Mouse (Mus musculus) adrenal gland (tissue): ENCODE data around the gene Crebzf.

ENCODE experiments used
- intact Hi-C: fragments of 180-260 bp; cut with DNase I; formaldehyde crosslinking; loops from one replicate; pipeline ENCODE4 v1.15.1; 2025
- long read RNA-seq, 2 experiments: library from polyadenylated mRNA; unstranded; transcript quantifications; one replicate each; pipeline ENCODE4 v2.0.0; 2020; ENCODE audit warnings: borderline replicate concordance in 1 of 2; ENCODE audit not compliant: insufficient replicate concordance in 1 of 2

Crebzf gene
- long read RNA-seq, experiment 1, partial matches to known transcripts = 0 of 3 reads
- long read RNA-seq, experiment 1, other reads (novel, unspliced or antisense) = 2 of 3 reads
- long read RNA-seq, experiment 2, partial matches to known transcripts = 0 of 3 reads
- long read RNA-seq, experiment 2, other reads (novel, unspliced or antisense) = 0 of 3 reads

DNA sequence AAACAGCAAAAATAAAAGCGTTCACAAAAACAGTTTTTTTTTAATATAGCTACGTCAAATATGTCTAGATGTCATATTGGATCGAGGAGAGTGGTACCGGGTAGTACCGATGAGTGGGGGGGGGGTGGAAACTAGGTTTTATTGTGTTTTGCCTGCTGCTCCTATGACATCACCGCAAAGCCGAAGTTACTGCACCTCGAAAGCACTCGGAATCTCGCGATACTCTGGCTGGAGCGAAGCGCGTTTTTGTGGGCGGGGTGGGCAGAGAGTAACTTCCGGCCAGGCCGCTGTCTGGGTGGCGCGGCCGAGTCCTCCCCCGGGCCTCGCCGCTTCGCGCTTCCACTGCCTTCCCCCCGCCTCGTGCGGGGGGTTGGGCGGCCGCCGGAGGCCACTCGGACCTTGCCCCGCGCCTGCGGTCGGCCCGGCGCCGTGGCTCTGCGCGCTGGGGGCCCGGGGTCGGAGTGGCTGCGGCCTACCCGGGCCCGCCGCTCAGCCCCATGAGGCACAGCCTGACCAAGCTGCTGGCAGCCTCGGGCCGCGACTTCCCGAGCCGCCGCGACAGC, at the start of gene Crebzf:
Gene Crebzf (plus strand): TSS at position 212 of the 563 bp plus-strand sequence.
- intact Hi-C loops = no loop called here

DNA sequence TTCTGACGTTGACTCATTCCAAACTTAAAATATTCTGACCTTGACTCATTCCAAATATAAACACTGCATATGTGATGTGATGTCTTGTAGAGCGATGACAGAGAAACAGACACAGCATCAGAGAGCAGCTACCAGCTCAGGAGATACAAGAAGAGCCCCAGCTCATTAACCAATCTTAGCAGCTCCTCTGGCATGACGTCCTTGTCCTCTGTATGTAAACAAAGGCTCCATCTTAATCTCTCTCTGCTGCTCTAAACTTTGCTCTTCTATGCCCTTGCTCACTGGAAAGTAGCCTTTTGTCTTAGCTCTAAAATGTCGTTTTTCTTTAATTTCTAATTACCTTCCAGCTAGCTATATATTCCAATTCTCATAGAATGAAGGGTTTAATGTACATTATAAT, 47.5 kb upstream of the Crebzf start:
- intact Hi-C loops = no loop called here

- intact Hi-C loops = no loop called here
Measured at GRCm38 (mm10) chr7:90395928-90396327, 46.6 kb upstream of the Crebzf start.

GRCm38 (mm10) chr7:90409934-90410333, 32.6 kb upstream of the Crebzf start:
- intact Hi-C loops = loop anchor here (5.0 kb wide), 1 partner anchor 128 kb away; no protein-coding TSS in a partner anchor

GRCm38 (mm10) chr7:90426020-90427001, 16.2 kb upstream of the Crebzf start, which contains the start of gene Ccdc89:
Gene Ccdc89, plus strand, starts transcription at chr7:90426577.
- intact Hi-C loops = loop anchor here (10.0 kb wide), 1 partner anchor 432 kb away; no protein-coding TSS in a partner anchor

- intact Hi-C loops = loop anchor here (10.0 kb wide), 1 partner anchor 432 kb away; no protein-coding TSS in a partner anchor
Measured at GRCm38 (mm10) chr7:90427006-90427405, 15.5 kb upstream of the Crebzf start.

- intact Hi-C loops = no loop called here
Measured at GRCm38 (mm10) chr7:90432221-90432620, 10.3 kb upstream of the Crebzf start.

DNA sequence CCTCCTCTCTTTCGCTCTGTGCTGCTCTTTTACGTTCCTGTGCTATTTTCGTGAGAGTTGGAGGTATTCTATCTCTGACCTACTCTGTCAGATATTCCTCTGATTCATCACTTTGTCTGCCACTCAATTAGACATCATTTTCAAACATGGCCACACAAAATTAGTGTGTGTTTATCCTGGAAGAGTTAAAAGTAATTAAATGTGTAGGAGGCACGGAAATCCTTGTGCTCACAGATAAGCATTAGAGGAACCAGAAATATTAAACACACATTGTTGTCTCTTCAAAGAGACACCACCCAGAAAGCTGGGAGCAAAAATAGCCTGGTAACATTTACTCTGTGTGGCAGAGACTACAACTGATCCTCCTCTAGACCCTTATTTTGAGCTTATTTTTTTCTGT, 2.5 kb upstream of the Crebzf start:
- intact Hi-C loops = no loop called here

DNA sequence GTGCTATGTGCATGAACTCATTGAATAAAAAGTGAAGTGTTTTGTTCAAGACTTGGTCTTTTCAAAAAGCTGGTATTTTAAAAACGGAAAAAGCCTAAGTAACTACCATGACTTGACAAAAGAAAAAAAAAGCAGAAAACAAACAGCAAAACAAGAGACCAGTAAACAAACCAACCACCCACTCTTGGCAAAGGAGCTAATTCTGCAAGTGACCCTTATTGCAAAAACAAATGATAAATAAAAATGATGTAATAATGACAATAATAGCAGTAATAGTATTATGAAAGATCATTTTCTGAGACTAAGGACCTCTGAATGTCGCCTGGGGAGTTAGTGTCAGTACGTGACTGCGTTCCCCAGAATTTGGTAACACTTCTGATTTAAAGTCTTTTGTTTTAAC, 459 bp upstream of the Crebzf start:
- intact Hi-C loops = no loop called here

- intact Hi-C loops = no loop called here
Measured at GRCm38 (mm10) chr7:90443101-90444091, 867 bp downstream of the Crebzf start.

- intact Hi-C loops = no loop called here
Measured at GRCm38 (mm10) chr7:90444206-90444605, 1.7 kb downstream of the Crebzf start.

- intact Hi-C loops = no loop called here
Measured at GRCm38 (mm10) chr7:90456149-90456844, 13.8 kb downstream of the Crebzf start.

DNA sequence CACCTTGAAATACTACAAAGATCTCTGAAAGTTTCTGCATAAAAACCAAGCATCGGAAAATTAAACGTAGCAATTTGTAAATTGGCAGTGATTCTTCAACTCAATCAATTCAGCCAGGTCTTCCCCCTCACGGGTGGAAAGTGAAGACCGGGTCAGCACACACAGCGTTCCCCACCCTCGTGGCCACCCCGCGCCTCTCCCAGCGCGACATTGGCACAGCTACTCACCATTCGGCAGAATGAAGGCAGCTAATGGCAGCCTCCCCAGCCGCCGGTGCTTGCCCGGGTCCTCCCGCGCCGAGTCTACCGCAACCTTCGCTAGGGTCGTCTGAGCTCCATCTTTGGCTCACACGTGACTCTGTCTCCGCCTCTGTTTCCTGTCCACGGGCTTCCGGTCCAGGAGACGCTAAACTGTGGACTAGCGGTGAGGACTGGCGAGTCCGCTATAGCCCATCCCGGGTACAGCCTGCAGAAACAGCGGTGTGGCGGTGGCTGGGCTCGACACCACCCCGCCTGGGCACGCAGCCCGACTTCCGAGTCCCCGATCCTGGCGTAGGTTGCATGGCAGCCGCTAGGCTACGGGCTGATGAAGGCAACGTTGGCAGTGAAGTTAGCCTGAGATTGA, 14.4 kb downstream of the Crebzf start, which contains the start of gene Tmem126a:
Gene Tmem126a (minus strand): TSS at position 385 of the 624 bp plus-strand sequence.
- intact Hi-C loops = no loop called here

DNA sequence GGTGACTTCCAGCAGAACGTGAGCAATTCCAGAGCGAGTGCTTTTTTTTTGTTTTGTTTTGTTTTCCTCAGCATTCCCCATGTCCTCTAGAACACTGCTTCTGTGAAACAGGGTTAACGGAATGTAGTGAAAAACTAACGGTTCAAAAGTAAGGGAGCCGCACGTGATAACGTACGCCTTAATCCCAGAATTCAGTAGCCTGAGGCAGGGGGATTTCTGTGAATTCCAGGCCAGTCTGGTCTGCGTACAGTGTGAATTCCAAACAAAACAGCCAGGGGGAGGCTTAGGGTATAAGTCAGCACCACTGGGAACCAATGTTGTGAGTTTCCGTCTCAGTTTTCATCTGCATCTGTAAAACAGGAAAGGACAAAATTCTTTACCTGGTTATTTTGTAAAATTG, 15.0 kb downstream of the Crebzf start:
- intact Hi-C loops = no loop called here

DNA sequence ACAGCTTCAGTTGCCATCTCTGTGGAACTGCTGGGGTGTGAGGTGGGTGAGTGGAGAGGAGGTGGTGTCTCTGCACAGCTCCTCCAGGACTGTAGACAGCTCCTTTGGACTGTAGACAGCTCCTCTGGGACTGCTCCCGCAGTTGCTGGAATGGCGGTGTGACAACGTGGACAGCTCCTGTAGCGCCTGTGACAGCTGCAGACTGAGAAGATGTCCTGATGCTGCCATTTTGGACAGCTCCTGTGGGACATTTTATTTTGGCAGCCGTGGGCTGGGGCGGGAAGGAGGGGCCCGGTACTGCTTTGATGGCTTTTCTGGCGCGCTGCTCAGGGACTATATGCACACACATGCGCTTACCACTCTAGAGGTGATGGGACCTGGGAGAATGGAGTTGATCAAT, 17.8 kb downstream of the Crebzf start:
- intact Hi-C loops = no loop called here

- intact Hi-C loops = no loop called here
Measured at GRCm38 (mm10) chr7:90460930-90461329, 18.4 kb downstream of the Crebzf start.

DNA sequence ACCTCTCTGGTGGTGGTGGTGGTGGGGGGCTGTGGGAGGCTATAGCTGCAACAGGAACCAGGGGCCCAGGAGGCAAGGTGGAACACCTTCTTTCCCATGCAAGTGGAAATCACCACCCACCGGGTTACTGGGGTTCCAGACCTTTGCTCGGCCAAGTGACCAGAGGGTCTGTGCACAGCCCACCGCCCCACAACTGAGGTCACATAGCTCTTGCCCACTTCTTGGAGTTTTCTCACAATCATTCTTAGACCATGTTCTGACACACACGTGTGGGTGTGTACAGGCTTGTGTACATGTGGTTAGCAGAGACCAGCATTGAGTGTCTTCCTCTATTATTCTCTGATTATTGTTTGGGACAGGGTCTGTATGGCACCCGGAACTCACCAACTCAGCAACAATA, 18.9 kb downstream of the Crebzf start:
- intact Hi-C loops = no loop called here

DNA sequence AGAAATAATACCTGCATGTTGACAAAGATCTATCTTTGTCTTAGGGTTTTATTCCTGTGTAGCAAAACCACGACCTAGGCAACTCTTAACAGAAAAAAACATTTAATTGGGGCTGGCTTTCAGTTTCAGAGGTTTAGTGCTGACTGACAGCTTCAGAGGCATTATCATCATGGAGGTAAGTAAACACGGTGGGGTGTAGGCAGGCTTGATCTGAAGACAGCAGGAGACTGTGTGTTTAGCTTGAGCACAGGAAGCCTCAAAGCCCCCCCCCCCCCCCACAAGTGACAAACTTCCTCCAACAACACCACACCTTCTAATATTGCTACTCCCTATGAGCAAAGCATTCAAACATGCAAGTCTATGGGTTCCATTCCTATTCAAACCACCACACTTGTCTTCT, 31.0 kb downstream of the Crebzf start:
- intact Hi-C loops = no loop called here

- intact Hi-C loops = no loop called here
Measured at GRCm38 (mm10) chr7:90475793-90476312, 33.3 kb downstream of the Crebzf start, which contains the start of gene Tmem126b. Gene Tmem126b, minus strand, starts transcription at chr7:90476001.
